Mouse (Mus musculus) heart, embryonic 11.5 days (tissue): ENCODE data around the gene Caly. TPM values are rescaled to one million over a fixed set of nuclear protein-coding genes. Genes with fewer than 3 reads are reported as not detected.

Experiments
- ATAC-seq: fragments of 200-750 bp; cut with Nextera tagmentation; replicated peaks from 2 replicates; pipeline ENCODE4 v1.8.0; 2017; ENCODE audit warnings: moderate library complexity; ENCODE audit not compliant: insufficient number of reproducible peaks, low FRiP score, low TSS enrichment
- H3K27ac ChIP-seq: fragments of 300-500 bp; sonication (generic); 2 replicates; pipeline ENCODE4 v1.5.1; 2014; ENCODE audit warnings: mild to moderate bottlenecking, low read depth, low read length
- H3K27me3 ChIP-seq: fragments of 300-500 bp; sonication (generic); 2 replicates; pipeline ENCODE4 v1.6.1; 2014; ENCODE audit warnings: mild to moderate bottlenecking, low read length, mixed read lengths; ENCODE audit not compliant: control insufficient read depth, insufficient read depth
- H3K36me3 ChIP-seq: fragments of 300-500 bp; sonication (generic); 2 replicates; pipeline ENCODE4 v1.6.1; 2014; ENCODE audit warnings: mild to moderate bottlenecking, low read length, moderate library complexity, mixed read lengths; ENCODE audit not compliant: control insufficient read depth, insufficient read depth
- H3K4me1 ChIP-seq: fragments of 300-500 bp; sonication (generic); 2 replicates; pipeline ENCODE4 v1.6.1; 2014; ENCODE audit warnings: low read length; ENCODE audit not compliant: control insufficient read depth, insufficient read depth
- H3K4me2 ChIP-seq: fragments of 300-500 bp; sonication (generic); 2 replicates; pipeline ENCODE4 v1.6.1; 2014; ENCODE audit warnings: mild to moderate bottlenecking, moderate library complexity
- H3K4me3 ChIP-seq: fragments of 300-500 bp; sonication (generic); 2 replicates; pipeline ENCODE4 v1.5.1; 2014; ENCODE audit warnings: low read depth, low read length
- H3K9ac ChIP-seq: fragments of 300-500 bp; sonication (generic); 2 replicates; pipeline ENCODE4 v1.6.1; 2014; ENCODE audit warnings: mild to moderate bottlenecking, low read depth, low read length, moderate library complexity
- H3K9me3 ChIP-seq: fragments of 300-500 bp; sonication (generic); replicated peaks from 2 replicates; pipeline ENCODE4 v1.6.1; 2016; ENCODE audit warnings: low read length; ENCODE audit not compliant: control insufficient read depth
- WGBS: fragments of 180-500 bp; shearing (Covaris S2); extraction: QIAGEN DNeasy Blood & Tissue Kit; methylation state at CpG from one replicate; pipeline ENCODE4 v1.1.7; 2014; ENCODE audit not compliant: insufficient replicate concordance; 5-methylcytosine and 5-hydroxymethylcytosine counted together
- polyA plus RNA-seq: library from polyadenylated mRNA; unstranded; fragments of >200 nt; fragmentation: Nextera tagmentation; extraction: Ambion mirVana; gene quantifications from 2 replicates; pipeline ENCODE4 v1.2.1, GENCODE M21; 2014

Caly gene
- polyA plus RNA-seq, 1 experiment from 2014 or later: 0.54 TPM

- no peaks in the 10 kb centered on the region for H3K36me3 ChIP-seq
- no peak overlapping the region for H3K9ac ChIP-seq
- ATAC-seq: no peak
- H3K9me3 ChIP-seq: no peaks in the 10 kb centered on the region
- H3K4me2 ChIP-seq: no peak overlapping the region
- H3K4me1 ChIP-seq: peaks cover under 1% of the 10 kb centered on the region
- H3K27ac ChIP-seq: no peak overlapping the region
- H3K27me3 ChIP-seq: no peaks in the 10 kb centered on the region
- H3K4me3 ChIP-seq: no peak overlapping the region
These were observed 13.7 kb upstream of the Caly start for GRCm38 (mm10) chr7:140096055-140096454.

DNA sequence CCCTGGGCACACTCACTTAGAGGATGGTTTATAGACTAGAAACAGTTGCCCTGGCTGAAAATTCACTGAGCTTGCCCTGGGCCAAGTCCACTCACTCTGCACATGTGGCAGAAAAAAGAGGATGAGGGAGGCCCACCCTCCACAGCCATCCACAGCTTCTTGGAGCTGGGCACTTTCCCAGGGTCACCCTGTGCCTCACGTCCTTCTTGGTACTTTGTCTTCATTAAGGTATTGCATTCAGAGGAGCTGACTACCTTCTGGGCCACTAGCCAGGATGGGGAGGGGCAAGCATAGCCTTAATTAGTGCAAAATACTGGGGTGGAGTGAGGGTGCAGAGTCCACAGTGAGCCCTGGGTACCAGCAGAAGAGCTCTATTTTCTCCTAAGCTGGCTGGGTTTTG lies 13.2 kb upstream of the Caly start:
- no peak for ATAC-seq
- no peak overlapping the region for H3K4me3 ChIP-seq
- H3K4me2 ChIP-seq: no peak overlapping the region
- no peaks in the 10 kb centered on the region for H3K27me3 ChIP-seq
- no peaks in the 10 kb centered on the region for H3K4me1 ChIP-seq
- 59% methylated on average over 1 of the region's 1 CpGs for WGBS
- no peaks in the 10 kb centered on the region for H3K36me3 ChIP-seq
- no peak overlapping the region for H3K9ac ChIP-seq
- H3K27ac ChIP-seq: no peak overlapping the region
- H3K9me3 ChIP-seq: no peaks in the 10 kb centered on the region

GRCm38 (mm10) chr7:140094954-140095353 lies 12.6 kb upstream of the Caly start:
- Histone ChIP-seq H3K9ac (no peak overlapping the region), H3K36me3 (no peaks in the 10 kb centered on the region), H3K4me2 (no peak overlapping the region), H3K27me3 (no peaks in the 10 kb centered on the region), H3K4me1 (no peaks in the 10 kb centered on the region), H3K27ac (no peak overlapping the region), H3K9me3 (no peaks in the 10 kb centered on the region), H3K4me3 (no peak overlapping the region)
- ATAC-seq: 0 out of 2 replicates have a peak, but pooled peaks have one; percentile 12
- 48% methylated on average over 5 of the region's 5 CpGs for WGBS

- Histone ChIP-seq H3K4me3 (no peak within 1 kb of the TSS), H3K9me3 (no peaks in the 10 kb centered on the region), H3K36me3 (no peaks in the 10 kb centered on the region), H3K4me2 (no peak within 1 kb of the TSS), H3K27ac (no peak within 1 kb of the TSS), H3K4me1 (no peaks in the 10 kb centered on the region), H3K27me3 (no peaks in the 10 kb centered on the region), H3K9ac (no peak within 1 kb of the TSS)
- no peak for ATAC-seq
- 58% methylated on average over 5 of the region's 5 CpGs for WGBS
These were observed 10.7 kb upstream of the Caly start, which contains the start of gene Prap1 for GRCm38 (mm10) chr7:140092924-140093528. TSS of gene Prap1 (plus strand) at chr7:140093395.

GRCm38 (mm10) chr7:140090601-140091000 lies 8.3 kb upstream of the Caly start:
- WGBS: 76% methylated on average over 10 of the region's 10 CpGs
- no peaks in the 10 kb centered on the region for H3K27me3 ChIP-seq

DNA sequence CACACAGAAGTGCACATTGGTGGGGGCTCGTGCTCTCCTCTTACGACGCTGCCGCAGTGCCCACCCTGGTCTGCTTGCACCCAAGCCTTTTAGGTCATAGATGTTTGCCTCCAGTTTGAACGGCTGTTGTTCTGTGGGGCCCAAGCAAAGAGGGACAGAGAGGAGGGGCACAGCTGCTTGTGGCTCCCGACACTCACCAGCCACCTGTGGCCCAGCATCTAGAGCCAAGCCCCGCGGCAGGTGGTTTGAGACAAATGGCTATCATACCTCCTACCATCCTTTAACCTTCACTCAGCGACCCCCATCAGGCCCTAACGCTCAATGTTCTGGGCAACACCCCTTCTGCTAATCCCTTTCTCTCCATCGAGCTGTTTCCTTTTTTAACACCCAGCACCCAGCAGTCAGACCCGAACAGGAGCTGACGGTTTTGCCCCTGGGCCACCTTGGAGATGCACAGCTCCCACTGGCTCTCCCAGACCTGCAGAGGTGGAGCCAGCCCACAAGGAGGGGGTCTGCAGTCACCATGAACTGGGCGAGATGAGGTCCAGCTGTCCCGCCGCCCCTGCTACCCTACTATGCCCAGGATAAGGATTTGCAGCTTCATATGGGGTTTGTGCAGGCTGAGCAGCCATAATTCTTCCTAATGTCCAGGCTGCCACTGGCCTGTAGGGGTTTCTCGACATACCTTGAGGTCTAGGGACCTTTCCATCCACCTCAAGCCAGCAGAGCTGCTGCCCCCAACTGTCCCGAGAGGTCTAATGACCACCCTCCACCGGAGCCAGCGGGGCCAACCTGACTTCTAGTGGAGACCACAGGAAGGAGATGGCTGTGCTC lies 723 bp downstream of the Caly start:
- Histone ChIP-seq H3K4me3 (no peak overlapping the region), H3K9ac (no peak overlapping the region), H3K4me1 (no peaks in the 10 kb centered on the region), H3K27me3 (peaks cover 44% of the 10 kb centered on the region), H3K36me3 (no peaks in the 10 kb centered on the region), H3K4me2 (no peak overlapping the region), H3K27ac (no peak overlapping the region), H3K9me3 (no peaks in the 10 kb centered on the region)
- 22% methylated on average over 20 of the region's 20 CpGs for WGBS
- no peak for ATAC-seq

More at GRCm38 (mm10) chr7:140090601-140091000, 8.3 kb upstream of the Caly start:
- Histone ChIP-seq H3K4me3 (no peak overlapping the region), H3K4me1 (no peaks in the 10 kb centered on the region), H3K4me2 (no peak overlapping the region), H3K9ac (no peak overlapping the region), H3K36me3 (no peaks in the 10 kb centered on the region), H3K27ac (no peak overlapping the region), H3K9me3 (no peaks in the 10 kb centered on the region)
- ATAC-seq: no peak

DNA sequence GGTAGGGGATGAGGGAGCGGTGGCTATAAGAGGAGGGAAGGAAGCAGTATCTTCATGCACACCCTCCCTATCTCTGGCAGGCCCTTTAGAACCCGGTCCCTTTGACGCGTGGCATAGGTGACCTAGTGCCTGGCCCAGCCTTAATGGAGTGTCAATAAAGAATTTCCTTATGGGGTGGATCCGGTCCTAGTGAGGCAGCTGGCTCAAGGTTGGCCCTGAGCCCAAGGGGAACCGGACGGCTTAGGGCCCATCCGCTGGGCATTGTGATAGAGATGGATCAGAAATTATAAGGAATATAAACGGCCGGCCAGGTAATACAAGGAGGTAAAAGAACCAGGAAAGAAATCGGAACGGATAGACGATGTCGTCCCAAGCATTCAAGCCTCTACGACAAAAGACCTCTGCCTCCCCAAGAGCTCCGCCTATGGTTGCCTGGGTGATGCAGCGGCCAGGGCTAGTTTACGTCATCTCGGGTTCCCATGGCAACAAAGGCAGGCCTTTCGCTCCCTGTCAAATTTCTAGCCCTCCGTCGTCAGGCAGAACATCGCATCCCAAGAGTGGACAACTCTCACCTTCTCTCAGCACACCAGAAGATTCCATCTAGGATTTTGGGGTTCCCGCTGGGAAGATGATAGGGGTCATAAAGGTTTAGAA lies 1.7 kb downstream of the Caly start:
- WGBS: 4% methylated on average over 24 of the region's 24 CpGs
- Histone ChIP-seq H3K27ac (no peak overlapping the region), H3K4me1 (no peaks in the 10 kb centered on the region), H3K9ac (no peak overlapping the region), H3K4me3 (no peak overlapping the region), H3K36me3 (no peaks in the 10 kb centered on the region), H3K27me3 (peaks cover 44% of the 10 kb centered on the region), H3K4me2 (peak overlapping the region; percentile 45), H3K9me3 (no peaks in the 10 kb centered on the region)
- ATAC-seq: peak; percentile 46; the same call in 1 of the 2 replicates

DNA sequence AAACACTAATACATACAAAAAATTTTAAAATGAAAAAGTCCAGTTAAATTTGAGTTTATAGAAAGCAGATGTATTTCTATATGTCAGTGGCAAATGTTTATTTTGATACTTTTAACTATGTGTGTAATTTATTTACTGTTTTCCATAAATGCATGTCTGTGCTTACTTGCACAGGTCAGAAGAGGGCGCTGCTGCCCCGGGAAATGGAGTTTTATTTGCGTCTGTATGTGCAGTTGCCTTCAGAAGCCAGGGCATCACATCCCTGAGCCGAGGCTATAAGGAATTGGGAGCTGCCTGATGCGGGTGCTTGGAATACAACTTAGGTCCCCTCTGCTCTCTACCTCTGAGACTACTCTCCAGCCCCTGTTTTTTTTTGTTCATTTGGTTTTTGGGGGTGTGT lies 3.6 kb downstream of the Caly start:
- Histone ChIP-seq H3K4me1 (no peaks in the 10 kb centered on the region), H3K27ac (no peak overlapping the region), H3K9ac (no peak overlapping the region), H3K4me2 (no peak overlapping the region), H3K36me3 (no peaks in the 10 kb centered on the region), H3K9me3 (no peaks in the 10 kb centered on the region), H3K4me3 (no peak overlapping the region), H3K27me3 (peaks cover 44% of the 10 kb centered on the region)
- WGBS: 8% methylated on average over 5 of the region's 5 CpGs
- ATAC-seq: no peak
